Mouse (Mus musculus): ENCODE measurements around the gene Sdccag8.
"Not testable (repeated sequence)": the region's sequence is repeated elsewhere in the genome, so short reads cannot be mapped to it uniquely, and the experiment has no call there.

Gene Sdccag8

DNA sequence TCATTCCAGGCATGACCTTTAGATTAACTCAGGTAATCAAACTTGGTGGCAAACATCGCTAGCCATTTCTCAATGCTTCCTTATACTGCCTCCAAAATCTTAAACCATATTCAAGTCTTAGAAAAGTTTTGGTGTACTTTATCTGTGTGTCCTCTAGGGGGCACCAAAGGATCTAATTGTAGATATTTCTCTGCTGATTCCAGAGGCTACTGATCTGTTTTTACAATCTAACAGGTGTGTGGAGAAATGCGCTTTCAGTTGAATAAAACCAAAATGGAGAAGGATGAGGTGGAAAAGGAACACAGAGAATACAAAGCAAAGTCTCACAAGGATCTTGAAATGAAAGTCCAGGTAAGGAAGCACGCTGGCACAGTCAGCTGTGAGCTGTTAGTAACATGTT is 63.3 kb downstream of the Sdccag8 start:
- DNase-seq (ENCODE audit: low spot score), result peak; percentile 57

DNA sequence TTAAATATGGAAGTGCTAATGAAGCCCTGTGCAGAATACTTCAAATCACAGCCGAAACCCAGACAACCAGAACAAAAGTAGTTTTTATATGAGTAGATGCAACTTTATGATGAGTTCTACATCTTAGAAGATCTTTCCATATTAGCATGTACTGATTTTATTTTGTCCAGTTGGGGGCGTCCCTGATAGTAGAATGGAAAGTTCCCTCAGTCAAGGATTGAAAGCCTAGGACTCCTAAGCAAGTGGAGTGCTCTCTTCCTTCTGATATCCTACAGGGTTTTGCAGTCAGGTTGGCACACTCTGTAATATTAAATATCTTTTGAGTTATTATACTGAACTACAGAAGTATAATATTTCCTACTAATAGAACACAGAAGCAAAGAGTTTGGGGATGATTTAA is 64.5 kb downstream of the Sdccag8 start:
- no peak for DNase-seq (ENCODE audit: low spot score)

DNA sequence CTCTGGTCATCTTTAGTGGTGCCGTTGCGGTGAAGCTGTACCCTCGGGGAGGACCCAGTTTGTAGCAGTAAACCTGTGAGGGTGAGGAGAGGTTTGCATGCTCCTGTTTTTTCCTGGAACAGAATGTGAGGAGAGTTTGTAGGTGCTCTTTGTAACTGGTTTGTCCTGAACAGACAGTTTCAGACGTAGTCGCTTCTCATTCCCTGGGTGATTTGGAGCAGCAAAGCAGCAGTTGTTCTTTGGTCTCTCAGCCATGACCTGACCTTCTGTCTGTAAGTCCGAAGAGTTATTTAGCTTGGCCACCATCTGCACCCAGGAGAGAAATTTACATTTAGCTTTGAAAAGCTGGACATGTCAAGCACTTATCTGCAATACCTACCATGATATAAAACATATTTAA is 65.2 kb downstream of the Sdccag8 start:
- no peak for DNase-seq (ENCODE audit: low spot score)

- DNase-seq (ENCODE audit: low spot score), result no peak
These were observed 65.6 kb downstream of the Sdccag8 start for GRCm38 (mm10) chr1:176880101-176880500.

DNA sequence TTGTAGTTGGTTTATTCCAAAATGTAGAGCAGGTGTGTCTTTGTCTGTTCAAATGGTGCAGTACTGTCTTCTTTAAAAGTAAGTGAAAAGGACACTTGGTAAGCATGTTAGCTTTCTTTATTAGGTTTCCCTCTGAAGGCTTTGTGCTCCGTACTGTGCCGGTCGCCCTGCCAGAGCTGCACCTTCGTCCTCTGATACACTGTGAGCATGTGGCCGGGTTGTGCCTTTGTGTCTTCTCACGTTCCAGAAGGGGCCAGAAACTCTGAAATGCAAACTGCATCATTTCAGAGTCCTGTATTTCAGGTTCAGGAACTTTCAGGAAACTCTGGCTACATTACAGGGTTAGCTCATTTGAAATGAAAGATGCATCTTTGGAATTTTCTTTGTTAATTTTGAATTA is 66.5 kb downstream of the Sdccag8 start:
- no peak for DNase-seq (ENCODE audit: low spot score)

DNA sequence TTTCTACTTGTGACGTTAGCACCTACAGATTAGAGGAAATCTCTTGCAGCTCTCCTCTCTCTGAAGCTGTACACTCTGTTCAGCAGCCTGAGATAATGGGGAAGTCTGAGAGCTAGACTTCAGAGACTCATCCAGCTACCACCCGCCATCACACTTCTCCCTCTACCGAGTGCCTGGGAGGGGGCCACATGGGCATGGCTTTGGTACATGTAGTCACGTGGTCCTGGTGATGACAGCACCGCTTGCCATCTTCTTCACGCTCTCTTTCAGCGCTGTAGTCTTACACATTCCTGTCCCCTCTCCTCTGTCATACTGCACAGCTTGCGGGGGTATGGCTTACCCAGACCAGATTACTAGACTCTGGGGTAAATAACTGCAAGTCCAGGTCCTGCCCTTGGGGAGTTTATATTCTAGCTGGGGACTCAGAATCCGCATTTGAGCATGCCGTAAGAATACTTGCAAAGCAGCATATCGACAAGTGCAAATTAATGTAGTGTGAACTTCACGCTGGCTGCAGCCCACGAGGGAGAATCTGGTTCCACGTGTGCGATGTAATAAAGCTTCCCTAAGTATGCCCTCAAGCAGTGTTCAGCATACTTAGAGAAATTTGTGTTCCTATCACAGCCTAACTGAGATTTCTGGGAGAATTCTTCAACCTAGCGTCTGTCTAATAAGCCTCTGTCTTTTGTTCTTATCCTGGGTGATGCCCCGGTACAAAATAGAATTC is 70.9 kb downstream of the Sdccag8 start:
- DNase-seq (ENCODE audit: low spot score), result no peak

DNA sequence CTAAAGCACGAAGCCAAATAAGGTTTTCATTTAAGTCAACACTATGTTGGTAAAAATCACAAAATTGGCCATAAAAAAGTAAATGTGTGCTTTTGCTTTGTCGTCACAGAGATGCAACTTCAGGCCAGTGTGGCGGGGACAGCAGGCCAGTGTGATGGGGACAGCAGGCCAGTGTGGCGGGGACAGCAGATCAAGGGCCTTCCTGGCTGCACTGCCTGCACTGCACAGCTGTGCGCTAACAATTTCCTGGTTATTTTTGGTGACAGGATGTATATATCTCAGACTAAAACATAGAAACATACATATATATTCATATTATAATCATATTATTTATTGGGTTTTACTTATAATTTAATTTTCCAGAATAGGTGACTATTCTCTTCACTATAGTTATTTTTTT is 71.5 kb downstream of the Sdccag8 start:
- no peak for DNase-seq (ENCODE audit: low spot score)

- DNase-seq (ENCODE audit: low spot score), result no peak
These were observed 89.3 kb downstream of the Sdccag8 start for GRCm38 (mm10) chr1:176903741-176904140.

DNA sequence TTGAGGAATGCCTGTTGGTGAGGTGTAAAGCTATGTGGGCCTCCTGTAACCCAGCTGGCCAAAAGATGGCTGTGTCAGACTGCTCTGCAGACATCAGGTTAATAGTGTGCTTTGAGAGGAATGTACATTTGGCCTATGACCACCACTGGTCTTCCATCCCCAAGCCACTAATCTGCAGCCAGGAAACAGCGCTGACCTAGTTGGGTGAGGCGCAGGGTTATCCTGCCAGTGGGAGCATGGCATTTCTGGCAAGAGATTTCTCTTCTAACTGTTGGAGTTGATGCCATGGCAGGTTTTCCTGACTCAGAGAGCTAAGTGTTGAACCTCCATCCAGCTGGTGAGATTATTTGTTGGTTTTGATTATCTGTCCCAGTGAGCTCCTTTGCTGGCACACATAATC is 101.5 kb downstream of the Sdccag8 start:
- no peak for DNase-seq (ENCODE audit: low spot score)

DNA sequence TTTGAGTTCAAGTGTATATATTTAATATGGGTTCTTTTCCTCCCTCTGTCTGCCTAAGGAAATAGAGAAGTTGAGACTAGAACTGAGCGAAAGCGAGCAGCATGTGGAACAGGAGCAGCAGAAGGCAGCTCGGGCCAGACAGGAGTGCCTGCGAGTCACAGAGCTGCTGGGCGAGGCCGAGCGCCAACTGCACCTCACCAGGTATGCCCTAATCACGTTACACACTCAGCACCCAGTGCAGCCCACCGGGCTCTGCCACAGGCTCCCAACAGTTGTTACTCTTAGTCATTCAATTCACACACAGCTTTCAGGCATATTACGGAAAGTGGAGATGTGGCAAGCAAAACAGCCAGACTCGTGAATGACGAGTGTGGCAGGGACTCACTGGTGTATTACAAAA is 105.0 kb downstream of the Sdccag8 start:
- no peak for DNase-seq (ENCODE audit: low spot score)

GRCm38 (mm10) chr1:176922842-176923241 is 108.4 kb downstream of the Sdccag8 start:
- no peak for DNase-seq (ENCODE audit: low spot score)

- no peak for DNase-seq (ENCODE audit: low spot score)
These were observed 111.5 kb downstream of the Sdccag8 start for GRCm38 (mm10) chr1:176926009-176926408.

DNA sequence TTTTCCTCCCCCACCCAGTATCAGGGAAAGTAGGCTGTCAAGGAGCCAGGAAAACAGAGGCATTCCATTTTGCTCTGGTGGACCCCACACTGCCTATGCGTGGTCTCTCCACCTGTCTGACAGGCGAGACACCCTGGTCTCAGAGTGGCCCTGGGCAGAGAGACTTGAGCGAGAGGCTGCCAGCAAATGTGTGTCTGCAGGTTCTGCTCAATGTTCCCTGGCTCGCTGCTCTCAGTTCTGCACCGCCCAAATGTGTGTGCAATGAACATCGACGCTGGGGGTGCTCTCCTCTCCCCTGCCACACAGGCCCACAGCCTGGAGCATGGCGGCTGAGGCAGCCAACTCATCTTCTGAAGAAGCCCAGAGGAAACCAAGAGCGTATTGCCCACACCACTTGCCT is 112.9 kb downstream of the Sdccag8 start:
- DNase-seq (ENCODE audit: low spot score), result no peak

DNA sequence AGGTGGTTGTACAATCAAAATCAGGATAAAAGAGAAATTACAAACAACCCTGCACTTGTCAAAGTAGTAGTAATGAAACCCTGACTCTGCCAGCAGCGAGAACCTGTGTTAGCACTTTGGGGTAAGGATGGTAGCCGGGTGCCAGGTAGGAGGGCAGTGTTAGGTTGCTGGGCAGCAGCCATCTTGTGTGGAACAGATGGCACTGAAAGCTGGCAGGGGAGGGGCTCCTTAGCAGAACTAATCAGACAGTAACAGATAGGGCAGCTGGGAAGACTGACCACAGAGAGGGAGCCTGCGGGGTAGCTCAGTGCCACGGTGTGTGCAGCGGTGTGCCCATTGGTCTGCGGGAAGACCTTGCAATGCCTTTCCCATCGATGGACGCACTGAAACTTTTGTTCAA is 115.2 kb downstream of the Sdccag8 start:
- no peak for DNase-seq (ENCODE audit: low spot score)

- no peak for DNase-seq (ENCODE audit: low spot score)
These were observed 116.1 kb downstream of the Sdccag8 start for GRCm38 (mm10) chr1:176930574-176930973.

DNA sequence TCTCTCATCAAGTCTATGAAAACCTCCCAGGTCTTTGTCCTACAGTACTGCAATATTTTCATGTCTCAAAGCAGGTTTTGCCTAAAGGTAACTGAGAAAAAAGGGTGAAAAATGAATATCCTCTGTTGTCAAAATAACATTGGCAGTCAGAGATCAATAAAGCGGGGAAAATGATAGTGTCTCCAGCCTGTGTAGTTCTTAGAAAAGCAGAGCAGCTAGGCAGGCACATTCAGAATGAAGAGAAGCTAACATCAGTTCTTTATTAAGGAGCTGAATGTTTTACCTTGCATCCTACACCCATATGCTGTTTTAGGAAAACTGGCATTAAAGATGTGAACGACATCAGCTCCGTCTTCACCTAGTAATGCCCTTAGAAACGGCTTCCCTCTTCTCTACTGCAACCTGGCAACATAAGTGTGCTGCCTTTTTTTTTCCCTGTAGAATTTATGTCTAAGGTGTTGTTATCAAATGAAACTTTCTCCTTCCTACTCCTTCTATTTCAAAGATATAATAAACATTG is 116.6 kb downstream of the Sdccag8 start:
- no peak for DNase-seq (ENCODE audit: low spot score)

DNA sequence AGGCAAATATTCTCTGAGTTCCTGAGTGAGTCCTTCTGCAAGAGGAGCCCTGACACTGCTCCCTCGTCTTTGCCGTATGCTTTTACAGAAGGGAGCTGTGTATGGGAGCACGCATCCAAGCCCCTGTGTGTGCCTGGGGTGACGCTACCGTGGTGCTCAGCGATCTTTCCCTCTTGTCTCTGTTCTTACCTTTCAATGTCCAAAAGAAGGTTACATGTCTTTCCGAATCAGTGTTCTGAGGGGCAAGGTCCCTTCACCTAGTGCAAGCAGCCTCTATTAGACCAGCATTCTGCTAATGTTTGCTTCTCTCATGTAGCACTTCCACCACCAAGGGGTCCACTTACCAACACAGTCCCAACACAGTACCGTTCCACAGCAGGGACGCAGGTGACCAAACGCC is 117.1 kb downstream of the Sdccag8 start:
- DNase-seq (ENCODE audit: low spot score), result no peak

DNA sequence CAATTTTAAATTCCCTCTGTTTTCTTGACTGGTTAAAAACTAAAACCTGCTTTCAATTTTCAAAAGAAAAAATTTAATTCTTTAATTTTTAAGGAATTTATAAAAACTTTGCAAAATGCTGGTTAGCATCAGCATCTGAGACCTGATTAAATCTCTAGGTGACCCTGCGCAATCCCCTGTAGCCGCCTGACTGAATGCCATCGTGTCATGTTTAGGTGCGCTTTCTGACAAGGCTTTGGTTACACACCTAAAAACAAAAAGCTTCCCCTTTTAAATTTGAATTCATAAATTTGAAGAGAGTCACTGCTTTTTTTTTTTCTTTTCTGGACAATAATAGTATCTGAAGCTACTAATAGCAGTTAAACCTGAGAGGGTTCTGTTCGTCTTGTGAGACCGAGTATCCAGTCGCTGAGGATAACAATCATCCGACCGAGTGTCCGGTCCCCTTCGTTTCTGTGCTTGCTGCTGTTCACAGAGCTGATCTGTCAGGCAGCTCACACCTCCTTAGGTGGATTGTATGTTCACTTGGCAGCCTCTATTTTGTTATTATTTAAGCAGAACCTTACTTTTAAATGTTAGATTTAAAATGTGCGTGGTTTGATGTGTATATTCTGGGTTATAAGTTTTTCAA is 118.0 kb downstream of the Sdccag8 start:
- no peak for DNase-seq (ENCODE audit: low spot score)

DNA sequence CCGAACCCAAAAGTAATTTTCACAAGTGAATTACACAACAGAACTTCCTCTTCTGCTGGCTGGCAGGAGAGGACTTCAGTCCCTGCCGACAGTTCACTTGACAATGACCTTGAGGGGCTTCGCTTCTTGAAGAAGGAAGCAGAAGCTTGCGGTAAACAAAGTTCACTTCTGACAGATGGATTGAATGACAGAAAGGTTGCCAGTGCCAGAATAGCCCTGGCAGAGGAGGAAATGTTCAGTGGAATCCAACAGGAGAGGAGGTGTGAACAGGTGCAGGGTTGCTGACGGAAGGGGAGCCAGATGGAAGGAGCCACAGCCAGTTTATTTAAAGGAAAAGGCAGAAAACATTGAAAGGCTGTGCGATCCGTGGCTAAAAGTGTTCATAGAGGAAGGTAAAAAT is 118.9 kb downstream of the Sdccag8 start:
- DNase-seq (ENCODE audit: low spot score), result no peak

DNA sequence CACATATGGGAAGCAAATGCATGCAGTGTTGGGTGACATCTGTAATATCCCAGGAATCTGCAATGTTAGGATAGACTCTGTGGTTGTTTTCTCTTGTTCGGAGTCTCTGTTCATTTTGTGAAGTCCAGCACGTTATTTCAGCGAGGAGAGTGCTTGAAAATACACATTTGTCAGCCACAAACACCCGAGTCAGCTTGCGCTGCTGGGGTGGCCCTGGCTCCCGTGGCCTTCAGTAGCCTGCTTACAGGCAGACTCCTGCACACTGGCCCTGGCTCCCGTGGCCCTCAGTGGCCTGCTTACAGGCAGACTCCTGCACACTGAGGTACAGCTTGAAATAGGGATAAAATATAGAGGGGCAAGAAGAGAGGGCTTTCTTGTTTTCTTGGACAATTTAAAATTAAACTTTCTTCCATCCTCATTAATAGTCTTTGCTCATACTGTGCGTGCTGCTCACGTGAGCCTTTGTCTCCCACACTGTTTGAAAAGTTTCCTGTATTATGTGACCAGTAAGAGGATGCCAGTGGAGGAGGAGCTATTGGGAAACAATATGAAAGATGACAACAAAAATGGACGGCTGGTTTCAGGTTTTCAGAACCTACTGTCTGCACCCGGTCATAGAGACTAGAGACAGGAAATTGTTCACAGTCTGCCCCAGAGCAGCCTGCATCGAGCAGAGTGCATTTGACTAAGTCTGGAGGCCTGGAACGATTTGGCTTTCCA is 119.7 kb downstream of the Sdccag8 start:
- no peak for DNase-seq (ENCODE audit: low spot score)

GRCm38 (mm10) chr1:176939901-176940341 is 125.5 kb downstream of the Sdccag8 start:
- DNase-seq (ENCODE audit: low spot score), result no peak

GRCm38 (mm10) chr1:176941286-176941990 is 127.0 kb downstream of the Sdccag8 start:
- DNase-seq (ENCODE audit: low spot score), result not testable (repeated sequence)
